Mouse (Mus musculus) layer of hippocampus, adult 8-10 months (tissue): ENCODE data around the gene Sema3e. TPM values are rescaled to one million over a fixed set of nuclear protein-coding genes. Genes with fewer than 3 reads are reported as not detected.
A peak's percentile ranks its signal among the peaks of the same experiment; 100 is the strongest.

Experiments
- DNase-seq, 2 experiments: peaks; one replicate each; pipeline ENCODE4 v3.0.0; 2022; ENCODE audit warnings: low spot score in 2 of 2
- total RNA-seq, 4 experiments: library from RNA; stranded (reverse); gene quantifications; 2 replicates each; pipeline ENCODE4 v1.2.4; 2022

The Sema3e gene
- total RNA-seq, 4 experiments from 2014 or later: 30.0 to 37.6 (median 34.8) TPM

DNA sequence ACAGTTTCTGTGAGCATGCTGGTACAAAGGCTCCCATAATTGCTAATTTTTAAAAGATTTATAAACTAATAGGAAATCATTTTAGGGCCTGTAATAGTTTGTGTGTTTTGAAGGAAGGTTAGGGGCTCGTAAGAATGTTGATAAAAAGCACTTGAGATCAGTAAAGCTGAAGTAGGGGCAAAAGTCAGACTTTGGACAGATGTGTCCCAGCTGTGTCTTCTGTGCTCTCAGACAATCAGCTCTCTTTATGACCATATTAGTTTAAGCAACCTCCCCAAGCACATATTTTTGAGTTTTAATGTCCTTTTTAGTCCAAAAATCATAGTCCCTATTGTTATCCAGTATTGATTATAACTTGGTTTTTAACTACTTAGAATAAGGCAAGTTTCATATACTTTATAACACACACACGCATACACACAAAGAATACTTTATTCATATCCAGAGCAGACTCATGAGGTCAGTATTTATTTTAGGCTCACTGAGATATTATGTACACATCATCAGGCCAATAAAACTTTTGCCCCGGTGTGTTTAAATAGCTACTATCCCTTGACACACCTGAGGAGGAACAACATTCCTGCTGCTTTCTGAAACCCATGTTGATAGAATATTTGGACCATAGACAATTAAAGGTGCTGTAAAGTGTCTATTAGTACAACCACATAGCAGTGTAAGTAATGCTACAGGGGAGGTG is 173.4 kb downstream of the Sema3e start:
- no peak for DNase-seq

DNA sequence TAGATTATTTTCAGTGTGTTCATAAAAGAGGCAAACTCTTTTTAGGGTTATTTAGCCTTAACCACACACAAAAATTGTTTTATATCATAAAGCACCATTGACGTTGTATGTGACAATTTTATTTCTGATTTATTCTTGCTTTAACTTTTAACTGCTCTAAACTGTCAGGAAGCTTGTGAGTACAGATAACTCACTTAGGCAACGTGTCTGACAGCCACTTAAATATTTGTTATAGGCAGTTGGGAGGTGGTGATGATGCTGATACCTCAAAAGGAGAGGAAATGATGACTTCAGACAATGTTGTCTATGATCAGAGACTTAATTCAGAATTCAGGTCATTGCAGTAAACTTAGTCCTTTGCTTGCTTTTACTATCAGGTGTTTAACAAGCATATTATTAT is 181.7 kb downstream of the Sema3e start:
- no peak for DNase-seq

DNA sequence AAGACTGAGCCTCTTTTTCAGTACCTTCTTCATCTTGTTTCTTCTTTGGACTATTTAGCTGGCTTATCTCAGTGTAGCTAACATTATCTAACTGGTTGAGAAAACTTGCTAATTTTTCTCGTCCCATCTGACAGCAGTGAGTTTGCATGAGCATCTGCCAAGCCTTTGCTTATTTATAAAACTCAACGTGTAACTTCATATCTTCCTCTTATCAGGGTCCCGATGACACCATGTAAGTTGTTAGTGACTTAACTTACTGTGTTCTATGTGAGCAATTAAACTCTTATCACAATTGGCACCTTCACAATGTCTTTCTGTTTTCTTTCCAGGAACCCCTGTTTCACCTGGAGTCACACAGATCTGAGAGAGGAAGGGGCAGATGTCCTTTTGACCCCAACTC is 184.9 kb downstream of the Sema3e start:
- DNase-seq: no peak

DNA sequence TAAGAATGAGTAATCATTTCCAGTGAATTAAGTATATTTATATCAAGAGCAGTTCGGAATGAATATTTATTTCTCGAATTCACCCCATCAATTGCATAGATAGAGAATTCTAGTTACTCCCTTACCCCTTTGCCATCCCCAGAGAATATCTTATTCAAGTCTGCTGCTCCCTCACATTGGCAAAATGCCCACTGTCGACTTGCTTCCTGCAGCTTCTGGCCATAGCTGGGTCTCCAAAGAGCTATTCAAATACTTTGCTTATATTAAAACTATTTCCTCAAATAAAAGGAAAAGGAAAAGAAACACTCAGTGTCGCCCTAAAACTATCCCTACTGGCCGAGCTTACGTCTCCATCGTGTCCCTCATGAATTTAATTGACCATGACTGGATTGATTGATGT is 191.1 kb downstream of the Sema3e start:
- DNase-seq: no peak

DNA sequence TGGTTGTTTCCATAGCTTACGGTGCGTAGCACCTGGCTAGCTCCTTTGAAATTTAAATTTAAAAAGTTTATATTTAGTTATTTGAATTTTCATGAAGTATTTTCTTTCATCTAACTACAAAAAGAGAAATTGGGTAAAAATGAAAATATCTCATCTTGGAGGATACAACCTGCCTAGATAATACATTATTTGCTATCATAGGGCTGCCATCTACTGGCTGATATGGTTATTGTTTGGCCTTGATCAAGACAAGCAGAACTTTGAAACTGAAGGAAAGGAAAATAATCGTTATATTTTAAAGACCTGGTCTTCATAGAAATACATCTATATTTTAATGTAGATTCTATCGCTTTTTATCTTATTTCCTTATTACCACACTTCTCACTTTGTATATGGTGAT is 193.6 kb downstream of the Sema3e start:
- DNase-seq: no peak

DNA sequence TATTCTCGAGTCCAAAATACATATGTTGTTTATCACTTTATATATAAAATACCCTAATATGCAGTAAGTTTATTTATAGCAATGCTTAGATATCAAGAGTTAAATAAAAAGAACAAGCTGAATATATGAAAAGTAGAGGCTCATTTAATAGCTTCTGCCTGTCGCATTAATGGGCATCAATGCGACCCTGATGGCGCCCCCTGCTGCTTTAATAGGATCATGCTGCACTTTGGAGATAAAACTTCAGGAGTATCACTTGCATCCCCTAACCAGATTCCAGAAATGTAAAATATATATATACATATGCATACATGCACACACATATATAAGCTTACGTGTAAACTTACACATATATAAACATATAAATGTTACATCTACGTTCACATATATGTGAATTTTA is 199.4 kb downstream of the Sema3e start:
- no peak for DNase-seq

DNA sequence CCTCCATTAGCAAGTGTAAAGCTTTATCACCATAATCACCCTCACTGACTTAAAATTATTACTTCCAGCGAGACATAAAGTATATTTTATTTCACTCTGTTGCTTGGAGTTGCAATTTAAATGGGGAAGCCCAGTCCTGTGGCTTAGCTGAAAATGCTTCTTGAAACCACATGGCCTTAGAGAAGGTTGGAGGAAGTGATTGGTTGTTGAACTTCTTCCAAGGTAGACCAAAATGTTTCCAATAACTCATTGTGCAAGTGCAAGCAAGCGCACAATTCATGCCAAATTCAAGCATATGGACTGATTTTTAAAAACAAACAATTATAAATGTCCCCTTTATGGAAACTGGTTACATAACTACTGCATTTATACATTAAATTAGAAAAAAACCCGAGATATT is 206.0 kb downstream of the Sema3e start:
- DNase-seq: no peak

DNA sequence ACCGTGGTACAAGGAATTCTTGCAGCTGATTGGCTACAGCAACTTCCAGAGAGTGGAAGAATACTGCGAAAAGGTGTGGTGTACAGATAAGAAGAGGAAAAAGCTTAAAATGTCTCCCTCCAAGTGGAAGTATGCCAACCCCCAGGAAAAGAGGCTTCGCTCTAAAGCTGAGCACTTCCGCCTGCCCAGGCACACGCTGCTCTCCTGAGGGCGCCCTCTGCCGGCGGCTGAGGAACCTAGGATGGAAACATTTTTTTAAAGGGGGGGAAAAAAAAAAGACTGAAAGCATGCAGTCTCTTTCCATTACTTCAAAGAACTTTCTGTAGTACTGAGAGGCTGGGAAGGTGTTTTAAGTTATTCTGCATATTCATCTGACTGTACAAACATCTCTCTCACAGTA is 227.5 kb downstream of the Sema3e start:
- DNase-seq: no peak

DNA sequence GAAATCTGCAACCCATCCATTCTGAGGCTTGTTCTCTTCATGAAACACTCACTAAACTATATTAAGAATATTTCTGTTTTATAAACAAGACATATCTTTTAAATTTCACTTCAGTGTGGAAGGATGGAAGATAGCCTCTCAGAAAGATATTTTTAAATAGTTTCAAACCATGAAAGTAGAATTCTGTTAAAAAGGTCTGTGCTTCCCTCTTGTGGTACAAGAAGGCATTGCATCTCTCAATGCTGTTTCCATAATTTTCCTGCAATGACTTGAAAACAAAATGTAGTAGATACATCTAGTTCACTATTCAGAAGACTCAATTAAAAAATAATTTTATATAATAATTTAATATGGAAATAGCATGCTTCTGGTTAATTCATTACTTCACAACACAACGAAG is 228.3 kb downstream of the Sema3e start:
- peak in 1 of 2 experiments; percentile 17 for DNase-seq

DNA sequence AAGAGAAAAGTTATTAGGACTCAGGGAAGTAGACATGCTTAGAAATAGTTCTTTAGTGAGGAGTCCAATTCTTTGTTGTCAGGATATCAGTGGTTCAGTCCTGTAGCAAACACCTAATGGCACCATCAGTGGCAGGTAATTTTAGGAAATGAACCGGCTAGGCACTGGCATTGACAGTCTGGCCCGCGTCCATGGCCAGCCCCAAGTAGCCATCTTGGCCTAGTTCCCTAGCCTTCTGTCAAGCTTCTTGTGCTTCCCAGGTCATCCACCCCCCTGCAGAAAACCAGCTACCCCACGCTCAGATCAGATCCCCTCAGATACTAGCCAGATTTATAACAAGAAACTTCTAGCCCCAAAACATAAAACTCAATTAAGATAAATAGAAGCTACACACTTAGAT is 235.1 kb downstream of the Sema3e start:
- no peak for DNase-seq

DNA sequence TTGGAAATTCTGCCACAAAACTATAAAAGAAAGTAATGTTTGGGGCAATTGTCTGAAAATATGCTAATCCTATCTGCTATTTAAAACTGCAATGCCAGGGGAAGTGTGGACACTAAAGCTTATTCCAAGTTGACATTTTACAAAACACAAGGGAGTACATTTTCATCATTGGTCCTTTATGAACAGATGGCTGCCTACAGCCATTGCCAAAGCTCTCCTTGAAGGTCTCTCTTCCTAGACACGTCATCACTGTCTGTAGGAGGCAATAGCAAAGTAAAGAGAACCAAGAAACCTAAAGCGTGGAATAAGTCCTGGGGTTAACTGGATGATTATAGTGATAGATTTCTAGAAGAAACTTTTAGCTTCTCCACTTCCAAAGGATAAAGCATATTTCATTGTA is 242.3 kb downstream of the Sema3e start:
- no peak for DNase-seq

Other genes with a start within 250 kb of the Sema3e start
- not detected for gene Speer3, start 233.7 kb upstream of the Sema3e start, total RNA-seq